Mouse (Mus musculus) testis, postnatal 14 days (tissue): ENCODE measurements around the gene Zkscan17.
A peak's percentile ranks its signal among the peaks of the same experiment; 100 is the strongest.

ENCODE experiments used
- DNase-seq: peaks from one replicate; pipeline ENCODE4 v3.0.0; 2021; ENCODE audit warnings: low spot score

Gene Zkscan17

GRCm38 (mm10) chr11:59518226-59518625 lies 8.3 kb downstream of the Zkscan17 start:
- no peak for DNase-seq

GRCm38 (mm10) chr11:59517441-59517840 lies 9.1 kb downstream of the Zkscan17 start:
- no peak for DNase-seq

- DNase-seq = no peak
These were observed 11.8 kb downstream of the Zkscan17 start for GRCm38 (mm10) chr11:59514789-59515188.

- no peak for DNase-seq
These were observed 12.2 kb downstream of the Zkscan17 start for GRCm38 (mm10) chr11:59514381-59514780.

- no peak for DNase-seq
These were observed 13.0 kb downstream of the Zkscan17 start for GRCm38 (mm10) chr11:59513556-59513955.

GRCm38 (mm10) chr11:59512733-59513132 lies 13.8 kb downstream of the Zkscan17 start:
- no peak for DNase-seq

GRCm38 (mm10) chr11:59511558-59511957 lies 15.0 kb downstream of the Zkscan17 start:
- no peak for DNase-seq

- no peak for DNase-seq
These were observed 19.9 kb downstream of the Zkscan17 start for GRCm38 (mm10) chr11:59506713-59507074.

GRCm38 (mm10) chr11:59505839-59506712 lies 20.5 kb downstream of the Zkscan17 start:
- DNase-seq = peak; percentile 87

GRCm38 (mm10) chr11:59505351-59505838 lies 21.2 kb downstream of the Zkscan17 start:
- peak; percentile 74 for DNase-seq

- no peak for DNase-seq
These were observed 24.4 kb downstream of the Zkscan17 start for GRCm38 (mm10) chr11:59501978-59502700.

- DNase-seq = no peak
These were observed 28.8 kb downstream of the Zkscan17 start for GRCm38 (mm10) chr11:59497747-59498146.

GRCm38 (mm10) chr11:59496672-59497310 lies 29.8 kb downstream of the Zkscan17 start:
- no peak for DNase-seq

- DNase-seq = no peak
These were observed 40.3 kb downstream of the Zkscan17 start for GRCm38 (mm10) chr11:59486222-59486621.

- DNase-seq = no peak
These were observed 40.9 kb downstream of the Zkscan17 start for GRCm38 (mm10) chr11:59485641-59486040.

- DNase-seq = no peak
These were observed 43.3 kb downstream of the Zkscan17 start for GRCm38 (mm10) chr11:59483212-59483611.

- no peak for DNase-seq
These were observed 49.3 kb downstream of the Zkscan17 start for GRCm38 (mm10) chr11:59477240-59477639.

GRCm38 (mm10) chr11:59472326-59472677 lies 54.2 kb downstream of the Zkscan17 start, which contains the start of gene Zfp867:
Gene Zfp867, minus strand, starts transcription at chr11:59472474.
- DNase-seq = peak; percentile 91

- DNase-seq = peak; percentile 60
These were observed 54.9 kb downstream of the Zkscan17 start for GRCm38 (mm10) chr11:59471413-59472325.

GRCm38 (mm10) chr11:59460459-59460858 lies 66.1 kb downstream of the Zkscan17 start:
- no peak for DNase-seq

- no peak for DNase-seq
These were observed 67.6 kb downstream of the Zkscan17 start for GRCm38 (mm10) chr11:59458973-59459372.
